In genomic region chr17:74047210-74048082, GRCm38 (mm10) we compare ENCODE assay signal across 10 mouse cellular contexts. TPM values are rescaled to one million over a fixed set of nuclear protein-coding genes. Genes with fewer than 3 reads are reported as not detected.
A peak's percentile ranks its signal among the peaks of the same experiment; 100 is the strongest.
DNase-seq lines count a peak whose midpoint lies in the region; ATAC-seq lines count a peak whose summit lies in the region.
"Had no signal": no experiment of that assay in that cellular context is flagged by ENCODE, and none has a peak within 500 bp of the region (broad histone marks: within the 10 kb centered on the region; RNA-seq: fewer than 3 reads in every experiment).

Gene Srd5a2, minus strand, starts transcription at chr17:74047916.

- no peaks in the 10 kb centered on the region for H3K9me3 ChIP-seq in heart, embryonic 16.5 days (replicated peaks; ENCODE audit: control insufficient read depth, low read length)
- no peaks in the 10 kb centered on the region for H3K9me3 ChIP-seq in midbrain, embryonic 11.5 days (ENCODE audit: control insufficient read depth, low read length)

- H3K27ac ChIP-seq in heart, embryonic 16.5 days (ENCODE audit: low read length) = no peak within 1 kb of the TSS
- H3K27ac ChIP-seq in midbrain, embryonic 11.5 days (ENCODE audit: low read depth, low read length) = no peak within 1 kb of the TSS

- H3K4me1 ChIP-seq in heart, embryonic 16.5 days (ENCODE audit: control insufficient read depth, insufficient read depth, low read length) = no peaks in the 10 kb centered on the region
- H3K4me1 ChIP-seq in midbrain, embryonic 11.5 days (ENCODE audit: control insufficient read depth, insufficient read depth, low read length) = peaks cover 3% of the 10 kb centered on the region; the same call in 1 of the 2 replicates

- no peak for DNase-seq in heart, postnatal 36 days
- peak; percentile 20 for DNase-seq in adrenal gland, postnatal 10 days
- peak; percentile 93 for DNase-seq in midbrain, embryonic 11.5 days (ENCODE audit: low spot score, missing footprints)
- no peak for DNase-seq in lung, postnatal 14 days
- DNase-seq in layer of hippocampus, postnatal 14 days (ENCODE audit: low spot score in 2 of 2) = no peak

- H3K27me3 ChIP-seq in heart, embryonic 16.5 days (ENCODE audit: control insufficient read depth, insufficient read depth, low read length) = peaks cover 46% of the 10 kb centered on the region
- H3K27me3 ChIP-seq in midbrain, embryonic 11.5 days (ENCODE audit: control insufficient read depth, insufficient read depth, low read length) = peaks cover 35% of the 10 kb centered on the region

- no peak for ATAC-seq in heart, embryonic 16.5 days (replicated peaks; ENCODE audit: extremely low read depth, insufficient read depth, low FRiP score)
- peak; percentile 39; the same call in 1 of the 2 replicates for ATAC-seq in granulocyte monocyte progenitor cell, adult 5-6 weeks (replicated peaks; ENCODE audit: poor library complexity, severe bottlenecking)
- ATAC-seq in midbrain, embryonic 11.5 days (ENCODE audit: low FRiP score) = peak; percentile 52; the same call in 1 of the 2 replicates
- no peak for ATAC-seq in inflammation-experienced regulatory T-cells, adult 6 months

- 2% methylated on average over 45 of the region's 45 CpGs for WGBS in heart, embryonic 16.5 days
- WGBS in midbrain, embryonic 11.5 days = 2% methylated on average over 45 of the region's 45 CpGs

- H3K9ac ChIP-seq in heart, embryonic 16.5 days (ENCODE audit: low read length) = no peak within 1 kb of the TSS
- H3K9ac ChIP-seq in midbrain, embryonic 11.5 days (ENCODE audit: low read length) = 0 out of 2 replicates have a peak within 1 kb of the TSS, but pooled peaks have one; percentile 12

- intact Hi-C loops in heart, postnatal 36 days (cut with DNase I) = no loop called here

- H3K4me3 ChIP-seq in heart, embryonic 16.5 days (ENCODE audit: low read length) = peak within 1 kb of the TSS; percentile 11
- H3K4me3 ChIP-seq in midbrain, embryonic 11.5 days (ENCODE audit: low read depth, low read length) = peak within 1 kb of the TSS; percentile 29

- no peaks in the 10 kb centered on the region for H3K36me3 ChIP-seq in heart, embryonic 16.5 days (ENCODE audit: control insufficient read depth, insufficient read depth)
- no peaks in the 10 kb centered on the region for H3K36me3 ChIP-seq in midbrain, embryonic 11.5 days (ENCODE audit: control insufficient read depth, insufficient read depth, low read length)

- H3K4me2 ChIP-seq in heart, embryonic 16.5 days (ENCODE audit: low read depth, low read length) = peak within 1 kb of the TSS; percentile 43
- peak within 1 kb of the TSS; percentile 42 for H3K4me2 ChIP-seq in midbrain, embryonic 11.5 days

RNA-seq across cellular contexts. Expression of gene Srd5a2, which starts in this region (rescaled TPM):
- not detected in 2 replicates for polyA plus RNA-seq in heart, embryonic 16.5 days (2015; fragmentation: Nextera tagmentation; extraction: Ambion mirVana)
- total RNA-seq in heart, postnatal 36 days (2021) = not detected
- 10 to 100 TPM; 23.5 to 35.6 TPM for total RNA-seq in adrenal gland, postnatal 10 days (2021)
- total RNA-seq in granulocyte monocyte progenitor cell, adult 5-6 weeks (2014; fragmentation: Nextera tagmentation) = not detected in 2 replicates
- not detected in 2 replicates for total RNA-seq in granulocyte monocyte progenitor cell, adult 5-6 weeks (2017)
- not detected in 2 replicates for polyA plus RNA-seq in midbrain, embryonic 11.5 days (2014; fragmentation: Nextera tagmentation; extraction: Ambion mirVana)
- not detected for polyA plus RNA-seq in inflammation-experienced regulatory T-cells, adult 6 months (2017; shearing (Covaris generic))
- total RNA-seq in layer of hippocampus, postnatal 14 days (2021) = not detected
- total RNA-seq: MEL had no signal
- polyA plus RNA-seq: large intestine, adult 2 months had no signal

Comparison
In these comparisons a context has a peak if more than half of its experiments do, and no peak if none do; other contexts are left out.
1. RNA of gene Srd5a2 (total RNA-seq): 23.5 to 35.6 TPM in adrenal gland, postnatal 10 days; not detected in layer of hippocampus, postnatal 14 days, not detected in heart, postnatal 36 days and not detected in granulocyte monocyte progenitor cell, adult 5-6 weeks; every median in the first group is over 10 times any median in the second.
2. Peak in ATAC-seq in granulocyte monocyte progenitor cell, adult 5-6 weeks; RNA of the gene not detected or under 1 TPM.
3. Peak in DNase-seq, ATAC-seq, H3K4me3 ChIP-seq, H3K9ac ChIP-seq and H3K4me2 ChIP-seq in midbrain, embryonic 11.5 days; RNA of the gene not detected or under 1 TPM.